Mouse (Mus musculus) spleen, postnatal 10 days (tissue): ENCODE results near the gene Hrh1.
"Not testable (repeated sequence)": the region's sequence is repeated elsewhere in the genome, so short reads cannot be mapped to it uniquely, and the experiment has no call there.

Source experiments
- DNase-seq, 2 experiments: peaks; one replicate each; pipeline ENCODE4 v3.0.0; 2021 to 2022; ENCODE audit warnings: low spot score in 2 of 2

Gene Hrh1

GRCm38 (mm10) chr6:114461536-114461935 lies 63.8 kb downstream of the Hrh1 start:
- peak in 1 of 2 experiments; percentile 38 for DNase-seq

GRCm38 (mm10) chr6:114462747-114463146 lies 65.0 kb downstream of the Hrh1 start:
- no peak for DNase-seq

- no peak for DNase-seq
These were observed 75.8 kb downstream of the Hrh1 start for GRCm38 (mm10) chr6:114473541-114473940.

GRCm38 (mm10) chr6:114474059-114474458 lies 76.3 kb downstream of the Hrh1 start:
- no peak for DNase-seq

- DNase-seq: no peak
These were observed 77.2 kb downstream of the Hrh1 start for GRCm38 (mm10) chr6:114474911-114475310.

- no peak for DNase-seq
These were observed 81.0 kb downstream of the Hrh1 start for GRCm38 (mm10) chr6:114478771-114479170.

GRCm38 (mm10) chr6:114479644-114480410 lies 82.1 kb downstream of the Hrh1 start:
- no peak for DNase-seq

- DNase-seq: no peak
These were observed 91.6 kb downstream of the Hrh1 start for GRCm38 (mm10) chr6:114489371-114489770.

- DNase-seq: not testable (repeated sequence)
These were observed 94.9 kb downstream of the Hrh1 start for GRCm38 (mm10) chr6:114492588-114492987.

GRCm38 (mm10) chr6:114494987-114495386 lies 97.3 kb downstream of the Hrh1 start:
- not testable (repeated sequence) for DNase-seq

GRCm38 (mm10) chr6:114514038-114514437 lies 116.3 kb downstream of the Hrh1 start:
- DNase-seq: not testable (repeated sequence)

GRCm38 (mm10) chr6:114528709-114529108 lies 131.0 kb downstream of the Hrh1 start:
- DNase-seq: not testable (repeated sequence)
